Mouse (Mus musculus) E14TG2a.4 (cell line): Measurements from ENCODE around the gene Nrp1.

Experiments used
- H3K27me3 ChIP-seq: 2 replicates; pipeline ENCODE4 v1.6.1; 2014; ENCODE audit warnings: low read length, control low read depth; ENCODE audit not compliant: insufficient read depth
- H3K36me3 ChIP-seq: 2 replicates; pipeline ENCODE4 v1.6.1; 2014; ENCODE audit warnings: low read length, control low read depth; ENCODE audit not compliant: insufficient read depth
- H3K4me1 ChIP-seq: replicated peaks from 2 replicates; pipeline ENCODE4 v1.6.1; 2014; ENCODE audit warnings: low read depth, low read length, control low read depth
- H3K4me3 ChIP-seq: replicated peaks from 2 replicates; pipeline ENCODE4 v1.5.1; 2014; ENCODE audit warnings: mild to moderate bottlenecking, low read length
- H3K9me3 ChIP-seq: 2 replicates; pipeline ENCODE4 v1.6.1; 2014; ENCODE audit warnings: low read length, control low read depth
- CTCF ChIP-seq: conservative IDR thresholded peaks from 2 replicates; pipeline ENCODE4 v1.5.1; 2014; ENCODE audit warnings: low read length
- NANOG ChIP-seq: IDR thresholded peaks from 2 replicates; pipeline ENCODE4 v1.6.1; 2014; ENCODE audit warnings: borderline replicate concordance, low read length, mixed read lengths
- POU5F1 ChIP-seq: IDR thresholded peaks from 2 replicates; pipeline ENCODE4 v1.6.1; 2014; ENCODE audit warnings: low read length, borderline replicate concordance

Nrp1 gene

GRCm38 (mm10) chr8:128484720-128485124, 126.3 kb downstream of the Nrp1 start:
- Histone ChIP-seq H3K9me3 (no peaks in the 10 kb centered on the region), H3K27me3 (no peaks in the 10 kb centered on the region), H3K36me3 (no peaks in the 10 kb centered on the region), H3K4me3 (no peak overlapping the region), H3K4me1 (no peaks in the 10 kb centered on the region)
- no peak for TF ChIP-seq POU5F1
- TF ChIP-seq NANOG = no peak
- no peak for TF ChIP-seq CTCF

GRCm38 (mm10) chr8:128486043-128486442, 127.6 kb downstream of the Nrp1 start:
- no peaks in the 10 kb centered on the region for H3K9me3 ChIP-seq
- H3K36me3 ChIP-seq = no peaks in the 10 kb centered on the region
- no peaks in the 10 kb centered on the region for H3K27me3 ChIP-seq
- TF ChIP-seq CTCF = no peak
- TF ChIP-seq NANOG = no peak
- no peak for TF ChIP-seq POU5F1
- no peaks in the 10 kb centered on the region for H3K4me1 ChIP-seq
- H3K4me3 ChIP-seq = no peak overlapping the region

DNA sequence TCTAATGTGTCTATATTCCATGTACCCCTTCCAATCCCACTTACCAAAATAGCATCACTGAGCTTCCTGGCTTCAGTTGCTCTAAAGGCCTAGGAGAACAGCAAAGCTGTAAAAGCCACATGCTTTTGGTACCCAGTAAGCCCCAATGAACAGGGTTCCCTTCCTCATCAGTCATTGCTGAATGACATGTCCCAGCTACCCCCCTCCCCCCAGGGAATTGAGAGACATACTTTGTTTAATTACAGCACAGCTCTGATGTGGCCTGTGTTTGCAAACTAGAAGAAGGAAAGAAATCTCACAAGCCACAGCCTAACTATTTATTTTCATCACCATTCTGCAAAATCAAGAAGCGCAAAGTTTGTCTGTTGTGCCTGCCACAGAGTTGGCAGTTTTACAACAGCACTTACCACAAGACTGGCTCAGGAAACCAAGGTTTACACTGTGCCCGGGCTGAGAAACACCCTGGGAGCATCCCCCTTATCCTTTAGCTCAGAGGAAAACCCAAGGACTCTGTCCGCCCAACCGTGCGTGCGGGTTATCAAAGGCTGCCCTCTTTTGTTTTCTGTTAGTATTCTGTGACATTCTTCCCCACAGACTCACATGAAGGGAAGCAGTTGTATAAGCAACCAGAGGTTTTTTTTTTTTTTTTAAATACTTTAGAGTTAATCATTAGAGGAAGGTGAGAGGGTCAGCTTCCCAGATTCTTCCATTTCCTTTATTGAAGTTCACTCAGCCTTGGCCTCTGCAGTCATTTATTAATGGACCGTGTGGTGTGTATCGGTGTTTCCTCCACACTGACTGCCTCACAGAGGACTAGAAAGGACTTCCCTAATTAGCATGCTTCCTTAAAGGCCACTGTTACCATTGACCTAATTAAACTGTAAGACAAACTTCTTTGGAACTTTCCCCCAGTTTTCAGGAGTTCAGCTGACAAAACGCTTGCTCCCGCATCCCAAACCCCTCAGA, 129.8 kb downstream of the Nrp1 start:
- Histone ChIP-seq H3K27me3 (no peaks in the 10 kb centered on the region), H3K4me1 (no peaks in the 10 kb centered on the region), H3K36me3 (no peaks in the 10 kb centered on the region), H3K4me3 (no peak overlapping the region), H3K9me3 (no peaks in the 10 kb centered on the region)
- TF ChIP-seq NANOG (no peak), CTCF (no peak), POU5F1 (no peak)

DNA sequence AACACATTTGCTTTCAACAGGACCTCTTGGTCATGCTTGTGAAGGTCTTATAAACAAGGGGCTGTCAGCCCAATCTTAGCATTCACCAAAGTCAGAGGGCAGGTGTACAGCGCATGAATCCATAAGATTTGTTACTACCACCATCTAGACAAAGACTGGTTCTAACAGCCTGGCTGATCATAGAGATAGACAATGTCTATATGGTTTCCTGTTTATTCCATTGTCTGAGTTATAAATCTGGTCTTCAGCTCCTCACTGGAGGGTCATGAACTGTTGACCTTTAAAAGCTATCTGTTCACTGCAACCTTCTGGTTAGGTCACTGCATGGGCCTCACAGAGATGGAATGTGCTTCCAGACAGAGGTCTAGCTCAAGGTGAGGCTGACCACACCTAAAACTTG, 130.9 kb downstream of the Nrp1 start:
- Histone ChIP-seq H3K27me3 (no peaks in the 10 kb centered on the region), H3K4me3 (no peak overlapping the region), H3K4me1 (no peaks in the 10 kb centered on the region), H3K9me3 (no peaks in the 10 kb centered on the region), H3K36me3 (no peaks in the 10 kb centered on the region)
- no peak for TF ChIP-seq POU5F1
- no peak for TF ChIP-seq NANOG
- no peak for TF ChIP-seq CTCF

- no peaks in the 10 kb centered on the region for H3K36me3 ChIP-seq
- no peaks in the 10 kb centered on the region for H3K9me3 ChIP-seq
- H3K27me3 ChIP-seq = no peaks in the 10 kb centered on the region
- TF ChIP-seq CTCF = peak; percentile 56
- TF ChIP-seq NANOG = no peak
- H3K4me1 ChIP-seq = no peaks in the 10 kb centered on the region
- H3K4me3 ChIP-seq = no peak overlapping the region
Measured at GRCm38 (mm10) chr8:128491126-128492067, 133.0 kb downstream of the Nrp1 start.

- Histone ChIP-seq H3K9me3 (no peaks in the 10 kb centered on the region), H3K4me1 (no peaks in the 10 kb centered on the region), H3K27me3 (no peaks in the 10 kb centered on the region), H3K4me3 (no peak overlapping the region), H3K36me3 (no peaks in the 10 kb centered on the region)
- no peak for TF ChIP-seq NANOG
- no peak for TF ChIP-seq POU5F1
- TF ChIP-seq CTCF = no peak
Measured at GRCm38 (mm10) chr8:128493801-128494200, 135.4 kb downstream of the Nrp1 start.

- no peaks in the 10 kb centered on the region for H3K27me3 ChIP-seq
- no peak for TF ChIP-seq CTCF
- no peak for TF ChIP-seq POU5F1
- no peak for TF ChIP-seq NANOG
- no peak overlapping the region for H3K4me3 ChIP-seq
- H3K9me3 ChIP-seq = no peaks in the 10 kb centered on the region
- no peaks in the 10 kb centered on the region for H3K36me3 ChIP-seq
- H3K4me1 ChIP-seq = no peaks in the 10 kb centered on the region
Measured at GRCm38 (mm10) chr8:128498836-128499235, 140.4 kb downstream of the Nrp1 start.

- Histone ChIP-seq H3K4me3 (no peak overlapping the region), H3K4me1 (no peaks in the 10 kb centered on the region), H3K9me3 (no peaks in the 10 kb centered on the region), H3K36me3 (no peaks in the 10 kb centered on the region), H3K27me3 (no peaks in the 10 kb centered on the region)
- TF ChIP-seq NANOG (no peak), CTCF (no peak), POU5F1 (no peak)
Measured at GRCm38 (mm10) chr8:128504136-128504829, 145.9 kb downstream of the Nrp1 start.
